Mouse (Mus musculus): ENCODE data around the gene Zfp445. TPM values are rescaled to one million over a fixed set of nuclear protein-coding genes. Genes with fewer than 3 reads are reported as not detected.

Gene Zfp445
- 100 to 1,000 TPM; 100 to 107 TPM for total RNA-seq (2023)

GRCm38 (mm10) chr9:122865697-122866166 lies at the start of gene Zfp445:
Gene Zfp445 (minus strand): TSS chr9:122866006.

GRCm38 (mm10) chr9:122885385-122885784 lies 19.6 kb upstream of the Zfp445 start, which contains the start of gene Zkscan7:
Gene Zkscan7 (plus strand): TSS chr9:122885685.

GRCm38 (mm10) chr9:122843760-122844159 lies 22.0 kb downstream of the Zfp445 start, which contains the start of gene Gm35549:
Gene Gm35549 (minus strand): TSS chr9:122844035.

GRCm38 (mm10) chr9:122805053-122805844 lies 60.6 kb downstream of the Zfp445 start, which contains the start of gene Tcaim:
Gene Tcaim (plus strand): TSS chr9:122805539.

Other genes starting within 250 kb of the Zfp445 start
- gene Topaz1, start 118.7 kb downstream of the Zfp445 start, total RNA-seq (2023) = not detected
- gene Tcaim, start 60.5 kb downstream of the Zfp445 start, total RNA-seq (2023) = 1 to 10 TPM; 4.4 to 6.0 TPM
- gene Gm35549, start 22.0 kb downstream of the Zfp445 start, total RNA-seq (2023) = not detected
- gene Zkscan7, start 19.7 kb upstream of the Zfp445 start, total RNA-seq (2023) = under 1 TPM; 0.49 to 0.87 TPM
- gene Zfp105, start 57.1 kb upstream of the Zfp445 start, total RNA-seq (2023) = under 1 TPM; 0.44 to 0.86 TPM
- 10 to 100 TPM; 23.2 to 25.3 TPM for gene 1110059G10Rik, start 85.0 kb upstream of the Zfp445 start, total RNA-seq (2023)
- gene Kif15, start 85.0 kb upstream of the Zfp445 start, total RNA-seq (2023) = 10 to 100 TPM; 60.1 to 86.8 TPM
- 1 to 10 TPM; 3.7 to 6.0 TPM for gene Tmem42, start 155.3 kb upstream of the Zfp445 start, total RNA-seq (2023)
- gene Tgm4, start 168.7 kb upstream of the Zfp445 start, total RNA-seq (2023) = not detected
- gene Zdhhc3, start 247.2 kb upstream of the Zfp445 start, total RNA-seq (2023) = 100 to 1,000 TPM; 105 to 116 TPM
- gene Exosc7, start 247.2 kb upstream of the Zfp445 start, total RNA-seq (2023) = 10 to 100 TPM; 26.9 to 29.5 TPM

All from neutrophil, adult 59 days (primary cell).